Comparison of ENCODE assay signal across 8 mouse cellular contexts in the genomic region with DNA sequence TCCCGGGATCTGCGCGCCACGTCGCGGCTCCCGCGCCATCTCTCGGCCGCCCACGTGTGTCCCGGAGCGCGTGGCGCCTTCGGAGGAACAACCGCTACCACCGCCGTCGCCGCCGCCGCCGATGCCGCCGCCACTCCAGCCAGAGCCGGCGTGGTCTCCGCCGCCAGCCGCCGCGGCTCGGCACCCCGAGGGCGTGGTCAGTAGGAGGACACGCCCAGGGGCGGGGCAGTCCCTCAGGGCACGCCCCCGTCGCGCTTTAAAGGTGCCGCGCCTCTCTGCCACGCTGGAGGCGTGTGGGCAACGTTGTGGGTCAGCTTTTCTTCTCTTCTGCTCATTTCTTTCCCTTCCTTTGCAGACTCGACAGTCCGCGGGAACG. TPM values are rescaled to one million over a fixed set of nuclear protein-coding genes. Genes with fewer than 3 reads are reported as not detected.
DNase-seq lines count a peak whose midpoint lies in the region; ATAC-seq and TF ChIP-seq lines count a peak whose summit lies in the region.

A gene (minus strand): TSS at position 152 of the 376 bp plus-strand sequence.

- peak within 1 kb of the TSS; percentile 93 for H3K4me2 ChIP-seq in hindbrain, postnatal 0 days (ENCODE audit: low read depth, low read length)

- no peaks in the 10 kb centered on the region for H3K27me3 ChIP-seq in hindbrain, postnatal 0 days (ENCODE audit: insufficient read depth, low read length)

- no peak for TF ChIP-seq CTCF in cortical plate, adult 2 months (IDR thresholded peaks at IDR 0.05; ENCODE audit: extremely low read depth, insufficient read depth, low read length)
- no peak for TF ChIP-seq CTCF in hindbrain, postnatal 0 days (IDR thresholded peaks at IDR 0.05; ENCODE audit: low read depth)

- TF ChIP-seq POLR2A in cortical plate, adult 2 months (IDR thresholded peaks at IDR 0.05; ENCODE audit: extremely low read depth, insufficient read depth, low read length), result peak; percentile 35; the same call in 1 of the 2 replicates

- DNase-seq in WW6 (ENCODE audit: low read depth, low spot score), result peak; percentile 65
- peak; percentile 77 to 78 for DNase-seq in gastrocnemius, adult 8-10 months (ENCODE audit: low spot score in 2 of 2)
- peak; percentile 95 for DNase-seq in hindbrain, postnatal 0 days (ENCODE audit: low spot score)
- peak; percentile 66 for DNase-seq in left cerebral cortex, adult 11 months (ENCODE audit: low spot score)
- peak; percentile 68 for DNase-seq in lung, postnatal 25 days (ENCODE audit: low spot score)
- DNase-seq in retina, embryonic 14.5 days (ENCODE audit: low spot score), result peak; percentile 94
- peak; percentile 78 for DNase-seq in thymus, postnatal 36 days

- H3K4me3 ChIP-seq in cortical plate, adult 2 months (ENCODE audit: insufficient read depth, low read length), result peak within 1 kb of the TSS; percentile 0
- peak within 1 kb of the TSS; percentile 59 for H3K4me3 ChIP-seq in hindbrain, postnatal 0 days (ENCODE audit: low read length)

- WGBS in hindbrain, postnatal 0 days, result under 1% methylated on average over 49 of the region's 51 CpGs

- no peaks in the 10 kb centered on the region for H3K9me3 ChIP-seq in hindbrain, postnatal 0 days (ENCODE audit: low read length)

- peak; percentile 88 for ATAC-seq in hindbrain, postnatal 0 days

- peaks cover 4% of the 10 kb centered on the region; the same call in 1 of the 2 replicates for H3K36me3 ChIP-seq in hindbrain, postnatal 0 days (ENCODE audit: insufficient read depth, low read length)

- no peak within 1 kb of the TSS for H3K27ac ChIP-seq in cortical plate, adult 2 months (ENCODE audit: insufficient read depth, low read length)
- H3K27ac ChIP-seq in hindbrain, postnatal 0 days, result peak within 1 kb of the TSS; percentile 45; the same call in 1 of the 2 replicates

- no peaks in the 10 kb centered on the region for H3K4me1 ChIP-seq in cortical plate, adult 2 months (ENCODE audit: control insufficient read depth, insufficient read depth, low read length)
- H3K4me1 ChIP-seq in hindbrain, postnatal 0 days (ENCODE audit: insufficient read depth, low read length), result peaks cover 14% of the 10 kb centered on the region

- H3K9ac ChIP-seq in hindbrain, postnatal 0 days (replicated peaks; ENCODE audit: low read length), result peak within 1 kb of the TSS; percentile 67

RNA-seq across cellular contexts. Expression of the gene that starts here (rescaled TPM):
- 5.5 and 6.0 TPM in 2 replicates for polyA plus RNA-seq in cortical plate, adult 2 months (2012; rRNA removed)
- 10 to 100 TPM; 22.0 to 44.3 (median 33.9) TPM for total RNA-seq in gastrocnemius, adult 8-10 months (2022)
- 35.1 and 49.8 TPM in 2 replicates for total RNA-seq in hindbrain, postnatal 0 days (2014; rRNA removed)
- 18.0 TPM in 2 replicates for polyA plus RNA-seq in hindbrain, postnatal 0 days (2015; fragmentation: Nextera tagmentation; extraction: Ambion mirVana)
